Mouse (Mus musculus): ENCODE data around the gene Styxl1. TPM values are rescaled to one million over a fixed set of nuclear protein-coding genes. Genes with fewer than 3 reads are reported as not detected.

Gene Styxl1
- polyA plus RNA-seq, 1 experiment, result 0.26 TPM

DNA sequence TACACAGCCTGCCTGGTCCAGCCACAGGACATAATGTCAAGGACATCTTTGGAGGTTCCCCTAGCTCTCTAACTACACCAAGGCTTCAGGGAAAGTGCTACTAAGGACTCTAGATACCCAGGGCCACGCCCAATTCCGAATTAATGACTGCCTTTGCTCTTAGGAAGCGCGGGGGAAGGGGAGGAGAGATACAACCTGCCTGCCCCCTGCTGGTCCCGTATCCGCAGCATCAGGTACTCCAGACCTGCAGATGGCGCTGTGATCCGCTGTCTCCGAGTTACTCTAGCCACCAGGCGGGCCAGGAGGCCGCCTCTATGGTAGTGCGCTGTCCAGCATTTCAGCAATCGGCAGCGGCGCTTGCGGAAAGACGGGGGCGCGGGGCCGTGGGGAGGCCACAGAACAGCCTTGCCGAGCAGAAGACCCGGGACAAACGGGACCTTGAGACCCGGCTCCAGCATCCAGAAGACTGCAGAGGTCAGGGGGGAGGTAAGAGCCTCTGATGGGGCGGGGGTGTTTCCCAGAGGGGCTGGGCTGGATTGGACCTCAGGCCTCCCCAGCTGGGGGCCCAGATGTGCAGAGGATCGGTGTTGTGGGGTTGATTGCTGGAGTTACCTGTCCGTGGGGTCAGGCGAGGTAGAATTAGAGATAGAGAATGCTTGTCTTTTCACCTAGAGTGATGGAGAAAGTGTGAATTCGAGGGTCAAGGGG lies 28.5 kb upstream of the Styxl1 start, which contains the start of gene Srrm3:
Gene Srrm3, plus strand, starts transcription at position 336 of the 708 bp plus-strand sequence.
- WGBS, result 2% methylated on average over 29 of the region's 29 CpGs
- TF ChIP-seq POLR2A (IDR thresholded peaks at IDR 0.05; ENCODE audit: borderline replicate concordance, insufficient read depth, low read length) (peak; percentile 55; the same call in 1 of the 2 replicates), CTCF (IDR thresholded peaks at IDR 0.05; ENCODE audit: borderline replicate concordance, insufficient read depth, low read depth, low read length) (peak; percentile 95)
- no peaks in the 10 kb centered on the region for H3K27me3 ChIP-seq (ENCODE audit: control insufficient read depth, insufficient read depth, low read length)
- peak; percentile 91 to 97 for DNase-seq
- H3K4me3 ChIP-seq (replicated peaks; ENCODE audit: insufficient read depth, low read depth, low read length), result peak within 1 kb of the TSS; percentile 91
- peak within 1 kb of the TSS; percentile 81 for H3K27ac ChIP-seq (ENCODE audit: insufficient read depth, low read length)
- H3K4me1 ChIP-seq (ENCODE audit: control insufficient read depth, insufficient read depth, low read length), result peaks cover 35% of the 10 kb centered on the region

GRCm38 (mm10) chr5:135804735-135805134 lies 26.6 kb upstream of the Styxl1 start:
- Histone ChIP-seq H3K27ac (ENCODE audit: insufficient read depth, low read length) (peak overlapping the region; percentile 46; the same call in 1 of the 2 replicates), H3K27me3 (ENCODE audit: control insufficient read depth, insufficient read depth, low read length) (no peaks in the 10 kb centered on the region), H3K4me1 (ENCODE audit: control insufficient read depth, insufficient read depth, low read length) (peaks cover 44% of the 10 kb centered on the region), H3K4me3 (replicated peaks; ENCODE audit: insufficient read depth, low read depth, low read length) (no peak overlapping the region)
- DNase-seq, result peak in 1 of 2 experiments; percentile 31
- 8% methylated on average over 2 of the region's 2 CpGs for WGBS
- TF ChIP-seq CTCF (IDR thresholded peaks at IDR 0.05; ENCODE audit: borderline replicate concordance, insufficient read depth, low read depth, low read length) (no peak), POLR2A (IDR thresholded peaks at IDR 0.05; ENCODE audit: borderline replicate concordance, insufficient read depth, low read length) (no peak)

- no peak overlapping the region for H3K4me3 ChIP-seq (replicated peaks; ENCODE audit: insufficient read depth, low read depth, low read length)
- no peak overlapping the region for H3K27ac ChIP-seq (ENCODE audit: insufficient read depth, low read length)
- 81% methylated on average over 4 of the region's 4 CpGs for WGBS
- H3K4me1 ChIP-seq (ENCODE audit: control insufficient read depth, insufficient read depth, low read length), result peaks cover 36% of the 10 kb centered on the region
- no peaks in the 10 kb centered on the region for H3K27me3 ChIP-seq (ENCODE audit: control insufficient read depth, insufficient read depth, low read length)
- no peak for DNase-seq
- TF ChIP-seq POLR2A (IDR thresholded peaks at IDR 0.05; ENCODE audit: borderline replicate concordance, insufficient read depth, low read length), result no peak
Measured at GRCm38 (mm10) chr5:135803676-135804075, 25.5 kb upstream of the Styxl1 start.

DNA sequence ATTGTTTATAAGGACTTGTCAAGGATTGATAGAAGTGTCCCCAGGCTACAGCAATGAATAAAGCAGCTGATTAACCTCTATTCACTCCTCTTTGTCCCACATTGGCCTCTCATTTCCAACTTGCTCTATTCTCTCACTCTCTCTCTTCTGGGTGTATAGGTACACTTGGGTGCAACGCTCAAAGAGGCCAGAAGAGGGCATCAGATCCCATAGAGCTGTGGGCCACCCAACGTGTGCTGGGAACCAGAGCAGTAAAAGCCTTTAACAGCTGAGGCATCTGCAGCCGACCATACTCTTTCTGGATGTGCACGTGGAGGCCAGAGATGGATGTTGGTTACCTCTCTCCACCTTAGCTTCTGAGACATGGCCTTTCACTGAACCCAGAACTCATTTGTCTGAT lies 24.9 kb upstream of the Styxl1 start:
- TF ChIP-seq CTCF (IDR thresholded peaks at IDR 0.05; ENCODE audit: borderline replicate concordance, insufficient read depth, low read depth, low read length), result peak; percentile 23; the same call in 1 of the 2 replicates
- no peak for TF ChIP-seq POLR2A (IDR thresholded peaks at IDR 0.05; ENCODE audit: borderline replicate concordance, insufficient read depth, low read length)
- 72% methylated on average over 4 of the region's 4 CpGs for WGBS
- H3K27ac ChIP-seq (ENCODE audit: insufficient read depth, low read length), result no peak overlapping the region
- no peak for DNase-seq
- H3K27me3 ChIP-seq (ENCODE audit: control insufficient read depth, insufficient read depth, low read length), result no peaks in the 10 kb centered on the region
- no peak overlapping the region for H3K4me3 ChIP-seq (replicated peaks; ENCODE audit: insufficient read depth, low read depth, low read length)
- H3K4me1 ChIP-seq (ENCODE audit: control insufficient read depth, insufficient read depth, low read length), result peaks cover 36% of the 10 kb centered on the region

- no peak for DNase-seq
- H3K4me3 ChIP-seq (replicated peaks; ENCODE audit: insufficient read depth, low read depth, low read length), result no peak overlapping the region
- no peaks in the 10 kb centered on the region for H3K27me3 ChIP-seq (ENCODE audit: control insufficient read depth, insufficient read depth, low read length)
- H3K4me1 ChIP-seq (ENCODE audit: control insufficient read depth, insufficient read depth, low read length), result peaks cover 36% of the 10 kb centered on the region
- no peak for TF ChIP-seq POLR2A (IDR thresholded peaks at IDR 0.05; ENCODE audit: borderline replicate concordance, insufficient read depth, low read length)
- WGBS, result 93% methylated on average over 8 of the region's 8 CpGs
- H3K27ac ChIP-seq (ENCODE audit: insufficient read depth, low read length), result no peak overlapping the region
Measured at GRCm38 (mm10) chr5:135802641-135803040, 24.5 kb upstream of the Styxl1 start.

DNA sequence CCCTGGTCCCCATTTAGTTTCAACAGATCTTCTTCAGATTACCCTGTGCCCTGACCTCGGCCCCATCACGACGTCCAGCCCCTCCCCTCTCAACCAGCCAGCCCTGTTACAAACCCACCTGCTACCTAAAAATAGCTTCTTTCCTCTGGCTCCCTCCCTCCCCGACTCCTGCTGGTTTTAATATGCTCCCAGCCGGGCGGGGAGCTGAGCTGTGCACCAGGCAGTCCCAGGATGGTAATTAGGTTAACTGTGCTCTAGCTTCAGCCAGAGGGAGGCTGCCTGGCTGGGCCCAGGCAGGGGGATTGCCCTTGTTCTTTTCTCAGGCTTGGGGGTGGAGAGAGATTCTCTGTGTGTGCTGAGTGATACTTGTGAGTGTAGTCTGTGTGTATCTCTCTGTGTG lies 22.7 kb upstream of the Styxl1 start:
- peak; percentile 58 to 62 for DNase-seq
- WGBS, result 1% methylated on average over 6 of the region's 6 CpGs
- Histone ChIP-seq H3K27me3 (ENCODE audit: control insufficient read depth, insufficient read depth, low read length) (no peaks in the 10 kb centered on the region), H3K4me1 (ENCODE audit: control insufficient read depth, insufficient read depth, low read length) (peaks cover 32% of the 10 kb centered on the region), H3K27ac (ENCODE audit: insufficient read depth, low read length) (no peak overlapping the region), H3K4me3 (replicated peaks; ENCODE audit: insufficient read depth, low read depth, low read length) (no peak overlapping the region)
- no peak for TF ChIP-seq POLR2A (IDR thresholded peaks at IDR 0.05; ENCODE audit: borderline replicate concordance, insufficient read depth, low read length)
- no peak for TF ChIP-seq CTCF (IDR thresholded peaks at IDR 0.05; ENCODE audit: borderline replicate concordance, insufficient read depth, low read depth, low read length)

- WGBS, result 56% methylated on average over 4 of the region's 4 CpGs
- no peak for DNase-seq
- no peaks in the 10 kb centered on the region for H3K27me3 ChIP-seq (ENCODE audit: control insufficient read depth, insufficient read depth, low read length)
- H3K27ac ChIP-seq (ENCODE audit: insufficient read depth, low read length), result no peak overlapping the region
- TF ChIP-seq CTCF (IDR thresholded peaks at IDR 0.05; ENCODE audit: borderline replicate concordance, insufficient read depth, low read depth, low read length), result peak; percentile 51; the same call in 1 of the 2 replicates
- TF ChIP-seq POLR2A (IDR thresholded peaks at IDR 0.05; ENCODE audit: borderline replicate concordance, insufficient read depth, low read length), result no peak
- peaks cover 30% of the 10 kb centered on the region for H3K4me1 ChIP-seq (ENCODE audit: control insufficient read depth, insufficient read depth, low read length)
- H3K4me3 ChIP-seq (replicated peaks; ENCODE audit: insufficient read depth, low read depth, low read length), result no peak overlapping the region
Measured at GRCm38 (mm10) chr5:135799746-135800145, 21.6 kb upstream of the Styxl1 start.

GRCm38 (mm10) chr5:135794859-135795181 lies 16.6 kb upstream of the Styxl1 start:
- Histone ChIP-seq H3K4me3 (replicated peaks; ENCODE audit: insufficient read depth, low read depth, low read length) (no peak overlapping the region), H3K27me3 (ENCODE audit: control insufficient read depth, insufficient read depth, low read length) (no peaks in the 10 kb centered on the region), H3K27ac (ENCODE audit: insufficient read depth, low read length) (peak overlapping the region; percentile 9), H3K4me1 (ENCODE audit: control insufficient read depth, insufficient read depth, low read length) (peaks cover 9% of the 10 kb centered on the region; the same call in 1 of the 2 replicates)
- TF ChIP-seq POLR2A (IDR thresholded peaks at IDR 0.05; ENCODE audit: borderline replicate concordance, insufficient read depth, low read length) (no peak), CTCF (IDR thresholded peaks at IDR 0.05; ENCODE audit: borderline replicate concordance, insufficient read depth, low read depth, low read length) (no peak)
- no peak for DNase-seq
- WGBS, result 4% methylated on average over 5 of the region's 5 CpGs
